Mouse (Mus musculus) embryonic facial prominence, embryonic 11.5 days (tissue): Measurements from ENCODE around the gene Fam69a. TPM values are rescaled to one million over a fixed set of nuclear protein-coding genes. Genes with fewer than 3 reads are reported as not detected.

ENCODE experiments used
- ATAC-seq: fragments of 200-750 bp; cut with Nextera tagmentation; replicated peaks from 2 replicates; pipeline ENCODE4 v1.8.0; 2017; ENCODE audit warnings: low read depth; ENCODE audit not compliant: insufficient number of reproducible peaks, low FRiP score, low TSS enrichment
- DNase-seq: peaks from one replicate; pipeline ENCODE4 v3.0.0-alpha.2; 2015; ENCODE audit warnings: low spot score
- H3K27ac ChIP-seq: fragments of 300-500 bp; sonication (generic); replicated peaks from 2 replicates; pipeline ENCODE4 v1.5.1; 2014; ENCODE audit warnings: mild to moderate bottlenecking, low read depth, low read length, control low read depth
- H3K27me3 ChIP-seq: fragments of 300-500 bp; sonication (generic); 2 replicates; pipeline ENCODE4 v1.6.1; 2014; ENCODE audit warnings: mild to moderate bottlenecking, low read length, moderate library complexity, mixed read lengths; ENCODE audit not compliant: control insufficient read depth, insufficient read depth
- H3K36me3 ChIP-seq: fragments of 300-500 bp; sonication (generic); replicated peaks from 2 replicates; pipeline ENCODE4 v1.6.1; 2014; ENCODE audit warnings: low read depth, mild to moderate bottlenecking, low read length, moderate library complexity, mixed read lengths; ENCODE audit not compliant: control insufficient read depth, insufficient read depth
- H3K4me1 ChIP-seq: fragments of 300-500 bp; sonication (generic); 2 replicates; pipeline ENCODE4 v1.6.1; 2014; ENCODE audit warnings: low read length, mixed read lengths; ENCODE audit not compliant: control insufficient read depth, insufficient read depth
- H3K4me2 ChIP-seq: fragments of 300-500 bp; sonication (generic); 2 replicates; pipeline ENCODE4 v1.6.1; 2014; ENCODE audit warnings: low read depth, mild to moderate bottlenecking, control low read depth, low read length, moderate library complexity
- H3K4me3 ChIP-seq: fragments of 300-500 bp; sonication (generic); 2 replicates; pipeline ENCODE4 v1.5.1; 2014; ENCODE audit warnings: low read depth, low read length, control low read depth
- H3K9ac ChIP-seq: fragments of 300-500 bp; sonication (generic); replicated peaks from 2 replicates; pipeline ENCODE4 v1.6.1; 2014; ENCODE audit warnings: mild to moderate bottlenecking, control low read depth, low read length
- H3K9me3 ChIP-seq: fragments of 300-500 bp; sonication (generic); replicated peaks from 2 replicates; pipeline ENCODE4 v1.6.1; 2016; ENCODE audit warnings: mild to moderate bottlenecking, low read length, inconsistent platforms, mixed read lengths; ENCODE audit not compliant: control insufficient read depth
- WGBS: fragments of 180-500 bp; shearing (Covaris S2); extraction: QIAGEN DNeasy Blood & Tissue Kit; methylation state at CpG from one replicate; pipeline ENCODE4 v1.1.7; 2014; 5-methylcytosine and 5-hydroxymethylcytosine counted together
- polyA plus RNA-seq: library from polyadenylated mRNA; unstranded; fragments of >200 nt; fragmentation: Nextera tagmentation; extraction: Ambion mirVana; gene quantifications from 2 replicates; pipeline ENCODE4 v1.2.1, GENCODE M21; 2014

The Fam69a gene
- polyA plus RNA-seq, 1 experiment from 2014 or later = 22.1 TPM

GRCm38 (mm10) chr5:107965355-107965991 lies 21.4 kb downstream of the Fam69a start:
- Histone ChIP-seq H3K4me3 (no peak overlapping the region), H3K27ac (no peak overlapping the region), H3K4me1 (no peaks in the 10 kb centered on the region), H3K9ac (no peak overlapping the region), H3K9me3 (no peaks in the 10 kb centered on the region), H3K4me2 (no peak overlapping the region), H3K27me3 (no peaks in the 10 kb centered on the region), H3K36me3 (no peaks in the 10 kb centered on the region)
- no peak for DNase-seq
- ATAC-seq = no peak
- 87% methylated on average over 9 of the region's 9 CpGs for WGBS

DNA sequence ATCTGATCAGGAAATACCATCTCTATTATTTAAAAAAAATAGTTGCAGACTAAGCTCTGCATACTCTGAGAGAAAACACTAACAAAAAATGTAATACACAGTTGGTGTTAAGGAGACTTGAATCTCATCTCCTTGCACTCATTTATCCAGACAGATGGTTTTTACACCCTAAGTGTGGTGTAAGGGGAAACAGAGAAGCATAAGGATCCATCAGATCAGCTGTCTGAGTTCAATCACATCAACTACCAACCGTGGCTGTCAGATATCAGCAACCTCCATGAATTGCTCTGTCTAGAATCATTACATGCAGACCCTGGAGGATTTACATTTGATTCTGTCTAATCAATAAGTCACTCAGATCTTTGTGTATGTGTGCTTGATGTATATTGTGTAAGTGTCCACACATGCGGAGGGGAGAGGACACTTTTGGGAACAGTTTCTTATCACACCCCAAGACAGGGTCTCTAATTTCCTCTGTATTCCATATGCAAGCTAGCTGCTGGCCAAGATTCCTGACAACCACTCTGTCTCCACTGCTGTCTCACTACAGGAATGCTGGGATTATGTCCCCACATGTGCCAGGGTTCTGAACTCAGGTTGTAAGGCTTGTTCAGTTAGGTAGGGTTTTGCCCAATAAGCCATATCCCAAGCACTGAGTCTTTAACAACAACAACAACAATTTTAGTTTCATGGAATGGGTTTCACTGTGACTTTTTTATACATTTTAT lies 22.7 kb downstream of the Fam69a start:
- Histone ChIP-seq H3K27me3 (no peaks in the 10 kb centered on the region), H3K9me3 (no peaks in the 10 kb centered on the region), H3K4me3 (no peak overlapping the region), H3K4me1 (no peaks in the 10 kb centered on the region), H3K27ac (no peak overlapping the region), H3K4me2 (no peak overlapping the region), H3K9ac (no peak overlapping the region), H3K36me3 (no peaks in the 10 kb centered on the region)
- DNase-seq = no peak
- ATAC-seq = no peak
- WGBS = 74% methylated on average over 2 of the region's 2 CpGs

- Histone ChIP-seq H3K4me2 (no peak overlapping the region), H3K4me1 (no peaks in the 10 kb centered on the region), H3K9ac (no peak overlapping the region), H3K27ac (no peak overlapping the region), H3K36me3 (no peaks in the 10 kb centered on the region), H3K27me3 (no peaks in the 10 kb centered on the region), H3K4me3 (no peak overlapping the region), H3K9me3 (no peaks in the 10 kb centered on the region)
- DNase-seq (no peak), ATAC-seq (no peak)
- WGBS = 83% methylated on average over 16 of the region's 16 CpGs
Measured at GRCm38 (mm10) chr5:107961438-107962251, 25.2 kb downstream of the Fam69a start.

DNA sequence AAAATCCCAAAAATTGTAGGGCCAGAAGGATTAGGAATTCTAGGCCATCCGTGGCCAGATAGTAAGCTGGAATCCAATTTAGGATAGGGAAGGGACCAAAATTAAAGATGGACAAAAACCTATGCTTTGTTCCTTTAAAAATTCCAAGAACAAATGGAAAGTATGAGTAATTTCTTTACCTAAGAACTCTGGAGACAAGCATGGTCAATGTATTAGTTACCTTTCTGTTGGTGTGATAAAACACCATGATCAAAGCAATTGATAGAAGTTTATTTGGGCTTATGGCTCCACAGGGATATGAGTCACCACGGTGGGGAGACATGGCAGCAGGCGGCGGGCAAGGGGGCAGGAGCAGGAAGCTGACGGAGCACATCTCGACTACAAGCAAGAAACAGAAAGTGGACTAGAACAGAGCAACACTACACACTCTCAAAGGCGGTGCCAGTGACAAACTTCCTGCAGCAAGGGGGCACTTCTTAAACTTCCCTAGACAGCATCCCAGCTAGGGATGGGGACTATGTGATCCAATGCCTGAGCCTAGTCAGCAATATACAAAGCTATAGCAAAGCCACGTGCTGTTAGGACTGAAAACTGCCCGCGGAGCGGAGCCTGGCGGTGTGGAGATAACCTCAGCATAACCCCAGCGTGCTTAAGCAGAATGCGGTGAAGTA lies 26.2 kb downstream of the Fam69a start:
- H3K27ac ChIP-seq = no peak overlapping the region
- H3K4me1 ChIP-seq = no peaks in the 10 kb centered on the region
- no peak overlapping the region for H3K4me3 ChIP-seq
- DNase-seq (no peak), ATAC-seq (no peak)
- no peak overlapping the region for H3K4me2 ChIP-seq
- no peaks in the 10 kb centered on the region for H3K36me3 ChIP-seq
- no peaks in the 10 kb centered on the region for H3K27me3 ChIP-seq
- H3K9ac ChIP-seq = no peak overlapping the region
- 80% methylated on average over 14 of the region's 14 CpGs for WGBS
- H3K9me3 ChIP-seq = no peaks in the 10 kb centered on the region

DNA sequence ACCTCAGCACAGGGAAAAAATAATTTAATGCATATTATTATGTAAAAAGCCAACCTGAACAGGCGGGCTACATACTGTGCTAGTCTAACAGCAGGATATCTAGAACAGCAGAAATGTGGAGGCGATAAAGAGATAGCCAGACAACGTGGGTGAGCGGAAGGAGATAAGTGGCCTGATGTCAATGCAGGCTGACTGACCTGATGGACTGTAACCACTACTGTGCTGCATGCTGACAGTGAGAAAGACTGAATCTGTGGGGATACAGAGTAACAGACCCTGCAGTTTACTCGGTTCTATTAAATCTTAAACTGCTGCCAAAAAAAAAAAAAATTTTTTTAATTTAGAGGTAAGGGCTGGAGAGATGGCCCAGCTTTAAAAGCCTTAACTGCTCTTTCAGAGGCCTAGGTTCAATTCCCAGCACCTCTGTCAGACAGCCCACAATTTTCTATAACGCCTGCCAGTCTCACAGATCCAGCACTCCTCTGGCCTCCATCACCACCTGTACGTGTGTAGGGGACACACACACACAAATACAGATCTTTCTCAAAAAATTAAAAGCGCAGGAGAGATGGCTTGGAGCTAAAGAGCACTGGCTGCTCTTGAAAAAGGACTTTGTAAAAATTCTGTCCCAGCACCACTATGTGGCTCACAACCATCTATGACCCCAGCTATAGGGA lies 27.1 kb downstream of the Fam69a start:
- ATAC-seq (no peak), DNase-seq (no peak)
- Histone ChIP-seq H3K4me1 (no peaks in the 10 kb centered on the region), H3K9ac (no peak overlapping the region), H3K27me3 (no peaks in the 10 kb centered on the region), H3K4me2 (no peak overlapping the region), H3K4me3 (no peak overlapping the region), H3K27ac (no peak overlapping the region), H3K9me3 (no peaks in the 10 kb centered on the region), H3K36me3 (no peaks in the 10 kb centered on the region)
- WGBS = 86% methylated on average over 8 of the region's 8 CpGs

DNA sequence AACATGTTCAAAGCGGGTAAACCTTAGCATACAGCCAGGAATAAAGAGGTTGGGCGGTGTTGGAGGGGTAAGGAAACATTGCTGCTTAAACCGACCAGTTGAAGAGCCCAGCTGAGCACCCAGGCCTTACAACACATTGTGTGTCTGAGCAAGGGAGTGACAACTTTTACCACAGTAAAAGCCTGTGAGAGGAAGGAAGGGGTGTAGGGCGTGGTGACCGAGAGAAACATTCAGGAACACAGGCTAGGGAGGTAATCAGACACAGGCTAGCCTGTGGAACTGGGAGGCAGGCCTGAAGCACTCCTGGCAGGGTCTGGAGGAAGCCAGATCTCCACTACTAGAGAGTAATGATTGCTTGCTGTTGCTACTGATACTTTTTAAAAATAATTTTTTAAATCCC lies 36.2 kb downstream of the Fam69a start:
- Histone ChIP-seq H3K36me3 (no peaks in the 10 kb centered on the region), H3K4me1 (no peaks in the 10 kb centered on the region), H3K4me2 (no peak overlapping the region), H3K9me3 (no peaks in the 10 kb centered on the region), H3K4me3 (no peak overlapping the region), H3K27ac (no peak overlapping the region), H3K9ac (no peak overlapping the region), H3K27me3 (no peaks in the 10 kb centered on the region)
- ATAC-seq (no peak), DNase-seq (no peak)
- 72% methylated on average over 5 of the region's 5 CpGs for WGBS

GRCm38 (mm10) chr5:107949607-107950006 lies 37.3 kb downstream of the Fam69a start:
- 88% methylated on average over 3 of the region's 3 CpGs for WGBS
- Histone ChIP-seq H3K9me3 (no peaks in the 10 kb centered on the region), H3K4me3 (no peak overlapping the region), H3K36me3 (no peaks in the 10 kb centered on the region), H3K27me3 (no peaks in the 10 kb centered on the region), H3K9ac (no peak overlapping the region), H3K27ac (no peak overlapping the region), H3K4me2 (no peak overlapping the region), H3K4me1 (no peaks in the 10 kb centered on the region)
- ATAC-seq (no peak), DNase-seq (no peak)
